Mouse (Mus musculus) lung, postnatal 0 days (tissue): ENCODE results near the gene Adad2.

Experiments used
- CTCF ChIP-seq: IDR thresholded peaks from 2 replicates; pipeline ENCODE4 v1.5.1; 2016; ENCODE audit warnings: antibody characterized with exemption, mild to moderate bottlenecking
- EP300 ChIP-seq: IDR thresholded peaks from 2 replicates; pipeline ENCODE4 v1.6.1; 2016; ENCODE audit warnings: antibody characterized with exemption, mild to moderate bottlenecking, control low read depth

- TF ChIP-seq CTCF (no peak), EP300 (no peak)
Measured at GRCm38 (mm10) chr8:119568251-119568650, 44.3 kb upstream of the Adad2 start.
